Mouse (Mus musculus) left cerebral cortex, postnatal 36 days (tissue): ENCODE data around the gene Uchl1. TPM values are rescaled to one million over a fixed set of nuclear protein-coding genes. Genes with fewer than 3 reads are reported as not detected.

Experiments
- DNase-seq, 2 experiments: peaks; one replicate each; pipeline ENCODE4 v3.0.0; 2021 to 2022; ENCODE audit warnings: low spot score in 2 of 2, mixed read lengths in 1 of 2
- intact Hi-C: fragments of 180-260 bp; cut with DNase I; formaldehyde crosslinking; loops from one replicate; pipeline ENCODE4 v1.15.1; 2025
- total RNA-seq, 2 experiments: library from RNA; stranded (reverse); gene quantifications; 2 replicates each; pipeline ENCODE4 v1.2.3; 2021

Gene Uchl1
- total RNA-seq, 2 experiments from 2014 or later, result 889 to 972 TPM

- intact Hi-C loops, result no loop called here
Observed at GRCm38 (mm10) chr5:66701951-66702350, 26.1 kb downstream of the Uchl1 start.

GRCm38 (mm10) chr5:66703317-66704004 is 27.6 kb downstream of the Uchl1 start:
- intact Hi-C loops, result no loop called here

More at GRCm38 (mm10) chr5:66701951-66702350, 26.1 kb downstream of the Uchl1 start:
- no peak for DNase-seq

GRCm38 (mm10) chr5:66707859-66708258 is 32.0 kb downstream of the Uchl1 start:
- intact Hi-C loops, result no loop called here

More at GRCm38 (mm10) chr5:66703317-66704004, 27.6 kb downstream of the Uchl1 start:
- no peak for DNase-seq

GRCm38 (mm10) chr5:66710445-66711019 is 34.6 kb downstream of the Uchl1 start:
- intact Hi-C loops, result loop anchor here (5.0 kb wide), 2 partner anchors 287 to 307 kb away; no protein-coding TSS in a partner anchor
- DNase-seq, result no peak

More at GRCm38 (mm10) chr5:66707859-66708258, 32.0 kb downstream of the Uchl1 start:
- DNase-seq, result no peak

GRCm38 (mm10) chr5:66712801-66713200 is 36.9 kb downstream of the Uchl1 start:
- intact Hi-C loops, result loop anchor here (5.0 kb wide), 2 partner anchors 284 to 304 kb away; no protein-coding TSS in a partner anchor
- DNase-seq, result no peak

GRCm38 (mm10) chr5:66715498-66715931 is 39.6 kb downstream of the Uchl1 start:
- DNase-seq, result no peak
- intact Hi-C loops, result no loop called here

DNA sequence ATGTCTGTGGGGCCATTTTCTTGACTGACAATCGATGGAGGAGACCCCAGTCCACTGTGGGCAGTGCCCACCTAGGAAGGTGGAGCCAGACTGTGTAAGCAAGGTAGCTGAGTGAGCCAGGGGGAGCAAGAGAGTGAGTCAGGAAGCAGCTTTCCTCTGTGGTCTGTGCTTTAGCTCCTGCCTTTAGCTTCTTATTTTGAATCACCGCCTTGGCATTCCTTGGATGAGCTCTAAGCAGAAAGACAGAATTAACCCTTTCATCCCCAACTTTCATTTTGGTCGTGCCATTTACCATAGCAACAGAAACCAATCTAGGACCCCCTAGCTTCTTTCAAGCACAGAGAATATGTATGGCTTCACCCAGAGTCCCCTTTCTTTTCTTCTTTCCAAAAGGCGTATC is 42.0 kb downstream of the Uchl1 start:
- no peak for DNase-seq
- intact Hi-C loops, result no loop called here

DNA sequence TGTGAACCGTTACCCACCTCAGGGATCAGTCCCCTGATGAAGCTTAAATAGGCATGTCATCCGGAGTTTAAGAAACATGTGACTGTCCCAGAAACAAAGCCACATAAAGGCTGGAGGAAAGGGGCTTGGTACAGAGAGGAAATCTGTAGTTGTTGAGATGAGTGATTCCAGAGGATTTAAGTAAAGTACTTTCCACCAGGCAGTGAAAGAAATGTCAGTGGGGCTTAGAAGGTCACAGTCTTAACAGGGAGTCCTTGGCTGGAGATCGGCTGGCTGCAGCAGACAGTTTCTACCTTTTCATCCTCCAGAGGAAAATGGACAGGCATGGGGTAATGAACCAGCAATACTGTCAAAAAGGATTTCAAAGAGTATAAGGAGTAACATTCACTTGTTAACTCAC is 42.5 kb downstream of the Uchl1 start:
- intact Hi-C loops, result no loop called here
- DNase-seq, result no peak

DNA sequence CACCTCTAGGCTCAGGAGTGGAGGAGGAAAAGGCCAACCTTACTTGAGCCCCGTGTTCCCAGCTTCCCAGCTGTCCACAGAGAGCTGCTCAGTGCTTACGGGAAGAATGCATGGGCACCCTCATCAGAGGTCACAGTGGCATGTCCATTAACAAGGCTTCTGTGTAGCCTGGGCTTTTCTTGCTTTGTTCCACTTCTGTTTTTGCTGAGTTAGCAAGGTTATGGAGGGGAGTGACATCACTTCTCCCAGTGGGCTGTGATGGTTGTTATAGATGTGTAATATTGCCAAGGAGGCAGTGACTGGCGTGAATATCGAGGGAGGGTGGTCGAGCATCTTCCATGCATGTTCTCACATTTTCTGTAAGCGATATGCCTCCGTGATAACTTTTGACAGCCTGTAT is 43.0 kb downstream of the Uchl1 start:
- intact Hi-C loops, result no loop called here
- no peak for DNase-seq

DNA sequence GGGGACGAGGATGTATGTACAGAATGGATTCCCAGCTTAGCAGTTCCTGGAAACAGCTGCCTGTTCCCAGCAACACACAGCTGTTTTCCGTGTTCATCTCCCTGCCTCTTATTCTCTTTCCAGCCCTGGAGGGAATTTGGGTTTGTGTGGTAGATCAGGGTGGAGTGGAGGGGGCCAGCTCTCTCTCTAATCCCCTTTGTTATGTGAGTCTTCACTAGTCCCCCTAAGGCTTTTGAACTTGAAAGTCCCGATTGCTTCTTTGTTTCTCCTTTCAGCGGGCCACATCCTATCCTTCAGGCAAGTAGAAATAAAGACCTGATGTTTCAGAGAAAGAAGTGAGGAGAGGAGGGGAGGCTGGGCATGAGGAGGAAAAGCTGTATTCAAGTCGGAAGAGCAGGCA is 45.0 kb downstream of the Uchl1 start:
- DNase-seq, result no peak
- intact Hi-C loops, result no loop called here

DNA sequence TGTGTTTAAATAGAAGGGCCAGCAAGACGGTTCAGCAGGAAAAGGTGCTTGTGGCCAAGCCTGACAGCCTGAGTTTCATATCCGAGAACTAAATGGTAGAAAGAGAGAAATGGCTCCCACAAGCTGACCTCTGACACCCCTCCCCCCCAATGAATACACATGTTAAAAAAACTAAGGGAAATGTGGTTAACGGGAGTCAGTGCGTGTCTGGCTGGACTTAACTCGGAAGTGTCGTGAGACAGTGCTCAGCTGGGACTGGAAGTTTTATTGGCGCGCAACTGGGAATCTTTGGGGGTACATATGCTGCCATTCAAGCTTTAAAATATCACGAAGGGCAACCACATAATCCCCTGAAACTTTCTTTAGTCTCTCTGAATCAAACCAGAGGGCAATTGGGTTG is 46.7 kb downstream of the Uchl1 start:
- no peak for DNase-seq

GRCm38 (mm10) chr5:66723037-66723436 is 47.1 kb downstream of the Uchl1 start:
- no peak for DNase-seq
- intact Hi-C loops, result no loop called here

More for the DNA sequence above, 46.7 kb downstream of the Uchl1 start:
- intact Hi-C loops, result no loop called here

DNA sequence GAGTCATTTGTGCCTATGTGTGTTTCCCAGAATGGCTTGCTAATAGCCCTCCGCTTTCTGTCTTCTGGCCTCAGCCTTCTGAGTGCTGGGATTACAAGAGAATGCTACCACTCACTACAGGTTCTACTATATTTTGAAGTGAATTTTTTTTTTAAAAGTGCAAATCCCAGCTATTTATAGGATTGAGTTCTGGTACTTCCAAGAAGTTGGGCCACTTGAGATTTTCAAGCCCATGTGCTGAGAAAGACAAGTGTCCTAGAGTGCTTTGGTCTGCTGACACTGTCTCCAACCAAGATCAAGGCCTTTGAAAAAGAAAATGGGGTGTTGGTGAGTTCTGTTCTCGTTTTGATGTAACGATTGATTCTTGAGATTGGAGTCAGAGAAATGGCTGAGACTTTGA is 47.7 kb downstream of the Uchl1 start:
- no peak for DNase-seq
- intact Hi-C loops, result no loop called here

- no peak for DNase-seq
- intact Hi-C loops, result no loop called here
Observed at GRCm38 (mm10) chr5:66729306-66729705, 53.4 kb downstream of the Uchl1 start.

DNA sequence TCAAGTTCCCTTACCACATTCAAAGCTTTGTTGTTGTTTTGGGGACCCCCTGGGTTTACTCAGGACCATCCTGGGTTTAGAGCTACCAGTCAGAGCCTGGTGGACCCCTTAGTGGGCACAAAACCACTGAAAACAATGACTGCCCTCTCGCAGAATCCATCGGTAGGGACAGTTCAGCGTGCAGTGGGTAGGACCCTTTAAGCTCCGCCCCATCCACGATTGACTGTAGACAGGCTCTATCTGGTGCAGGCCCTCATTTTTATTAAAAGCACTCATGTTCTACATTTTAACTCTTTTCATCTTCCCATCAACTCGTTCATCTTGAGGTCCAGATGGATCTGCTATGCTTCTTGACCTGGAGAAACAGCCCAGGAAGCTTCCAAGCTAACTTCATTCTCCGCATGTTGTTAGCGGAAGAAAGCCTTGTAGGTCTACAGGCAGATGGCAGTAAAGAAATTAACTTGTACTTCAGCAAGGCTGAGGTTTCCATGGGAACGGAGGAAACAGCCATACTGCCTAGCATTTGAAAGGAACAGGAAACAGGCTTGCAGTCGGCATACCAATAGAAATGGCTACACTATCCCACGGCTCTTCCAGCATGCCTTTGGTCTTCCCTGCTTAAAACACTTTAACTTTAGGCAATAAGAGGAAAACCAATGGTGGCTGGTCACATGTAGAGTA is 54.9 kb downstream of the Uchl1 start:
- intact Hi-C loops, result no loop called here
- DNase-seq, result peak in 1 of 2 experiments; percentile 46

DNA sequence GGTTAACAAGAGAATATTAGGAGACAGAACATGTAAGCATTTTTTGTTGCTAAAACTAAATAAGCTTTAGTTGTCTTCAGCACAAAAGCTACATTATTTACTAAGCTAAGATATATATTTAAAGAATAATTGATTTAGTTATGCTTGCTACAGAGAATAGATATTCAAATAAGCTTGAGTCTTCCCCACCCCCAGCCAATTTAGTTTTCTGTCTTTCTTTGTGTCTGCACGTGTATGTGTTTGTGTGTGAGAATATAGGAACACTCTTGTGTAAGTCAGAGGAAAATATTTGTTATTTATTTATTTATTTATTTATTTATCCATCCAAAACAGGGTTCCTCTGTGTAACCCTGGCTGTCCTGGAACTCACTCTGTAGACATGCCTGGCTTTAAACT is 55.4 kb downstream of the Uchl1 start:
- no peak for DNase-seq
- intact Hi-C loops, result no loop called here

DNA sequence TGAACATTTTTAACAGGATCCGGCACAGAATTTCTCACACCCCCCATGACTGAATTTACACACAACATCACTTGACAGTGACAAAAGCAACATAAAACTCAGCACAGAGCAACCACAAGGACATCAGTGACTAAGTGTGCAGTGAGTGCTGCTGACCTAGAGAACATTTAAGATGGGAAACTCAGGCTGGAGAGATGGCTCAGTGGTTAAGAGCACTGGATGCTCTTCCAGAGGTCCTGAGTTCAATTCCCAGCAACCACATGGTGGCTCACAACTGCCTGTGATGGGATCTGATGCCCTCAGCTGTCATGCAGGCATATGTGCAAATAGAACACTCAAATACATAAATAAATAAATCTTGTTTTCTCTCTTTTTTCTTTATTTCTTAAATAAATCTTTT is 57.7 kb downstream of the Uchl1 start:
- no peak for DNase-seq
- intact Hi-C loops, result no loop called here
